Mouse (Mus musculus) frontal cortex, adult (tissue): ENCODE results near the gene Gapdh.
"Not testable (repeated sequence)": the region's sequence is repeated elsewhere in the genome, so short reads cannot be mapped to it uniquely, and the experiment has no call there.

ENCODE experiments used
- ATAC-seq: cut with Nextera tagmentation; 2 replicates; pipeline ENCODE4 v1.9.2; 2017; ENCODE audit warnings: mild to moderate bottlenecking, moderate library complexity, mixed read lengths; ENCODE audit not compliant: low TSS enrichment

The Gapdh gene

GRCm38 (mm10) chr6:125166861-125167650, 789 bp upstream of the Gapdh start:
- 0 out of 2 replicates have a peak, but pooled peaks have one; percentile 15 for ATAC-seq

- peak; percentile 68 for ATAC-seq
Observed at GRCm38 (mm10) chr6:125165328-125165891, 857 bp downstream of the Gapdh start.

GRCm38 (mm10) chr6:125164672-125165327, 1.5 kb downstream of the Gapdh start:
- ATAC-seq: no peak

GRCm38 (mm10) chr6:125163801-125164657, 2.2 kb downstream of the Gapdh start:
- no peak for ATAC-seq

- ATAC-seq: not testable (repeated sequence)
Observed at GRCm38 (mm10) chr6:125162615-125163305, 3.5 kb downstream of the Gapdh start.

GRCm38 (mm10) chr6:125161971-125162370, 4.3 kb downstream of the Gapdh start:
- not testable (repeated sequence) for ATAC-seq

GRCm38 (mm10) chr6:125160854-125161760, 5.2 kb downstream of the Gapdh start:
- ATAC-seq: peak; percentile 21; the same call in 1 of the 2 replicates

GRCm38 (mm10) chr6:125160558-125160853, 5.8 kb downstream of the Gapdh start:
- ATAC-seq: no peak

- ATAC-seq: no peak
Observed at GRCm38 (mm10) chr6:125159773-125160557, 6.3 kb downstream of the Gapdh start.

- no peak for ATAC-seq
Observed at GRCm38 (mm10) chr6:125158944-125159492, 7.2 kb downstream of the Gapdh start.

GRCm38 (mm10) chr6:125156903-125157614, 9.2 kb downstream of the Gapdh start:
- no peak for ATAC-seq

- no peak for ATAC-seq
Observed at GRCm38 (mm10) chr6:125156491-125156890, 9.8 kb downstream of the Gapdh start.

GRCm38 (mm10) chr6:125155262-125155661, 11.0 kb downstream of the Gapdh start:
- ATAC-seq: no peak

- no peak for ATAC-seq
Observed at GRCm38 (mm10) chr6:125154550-125154949, 11.7 kb downstream of the Gapdh start.

- ATAC-seq: no peak
Observed at GRCm38 (mm10) chr6:125153682-125154081, 12.6 kb downstream of the Gapdh start.

GRCm38 (mm10) chr6:125153018-125153389, 13.3 kb downstream of the Gapdh start:
- ATAC-seq: no peak

GRCm38 (mm10) chr6:125152212-125153017, 13.9 kb downstream of the Gapdh start:
- no peak; the same call in 1 of the 2 replicates for ATAC-seq

- no peak for ATAC-seq
Observed at GRCm38 (mm10) chr6:125149569-125149950, 16.7 kb downstream of the Gapdh start.
